Mouse (Mus musculus) cortical plate, adult 2 months (tissue): ENCODE data around the gene Coq3. TPM values are rescaled to one million over a fixed set of nuclear protein-coding genes. Genes with fewer than 3 reads are reported as not detected.

Experiments
- H3K27ac ChIP-seq: fragments of 200-500 bp; 2 replicates; pipeline ENCODE4 v1.5.1; 2012; ENCODE audit warnings: low read length, control low read depth, inconsistent platforms; ENCODE audit not compliant: insufficient read depth
- H3K4me1 ChIP-seq: fragments of 200-500 bp; 2 replicates; pipeline ENCODE4 v1.6.1; 2011; ENCODE audit warnings: low read length; ENCODE audit not compliant: control insufficient read depth, insufficient read depth
- H3K4me3 ChIP-seq: fragments of 200-500 bp; 2 replicates; pipeline ENCODE4 v1.5.1; 2011; ENCODE audit warnings: mild to moderate bottlenecking, low read length, control low read depth; ENCODE audit not compliant: insufficient read depth
- CTCF ChIP-seq: fragments of 200-500 bp; IDR thresholded peaks from 2 replicates; pipeline ENCODE4 v1.5.1; 2011; ENCODE audit warnings: mild to moderate bottlenecking, control low read depth, low read length; ENCODE audit not compliant: insufficient read depth; ENCODE audit errors: extremely low read depth
- POLR2A ChIP-seq: fragments of 200-500 bp; IDR thresholded peaks from 2 replicates; pipeline ENCODE4 v1.6.1; 2011; ENCODE audit warnings: mild to moderate bottlenecking, low read length, control low read depth; ENCODE audit not compliant: insufficient read depth; ENCODE audit errors: extremely low read depth
- polyA plus RNA-seq: library from polyadenylated mRNA; depleted of rRNA; stranded (reverse); fragments of >200 nt; gene quantifications from 2 replicates; pipeline ENCODE4 v1.2.3, GENCODE M21; 2012; rRNA removed

The Coq3 gene
- polyA plus RNA-seq, 1 experiment = 10.7 TPM

- no peak overlapping the region for H3K4me3 ChIP-seq
- no peak overlapping the region for H3K27ac ChIP-seq
- peaks cover 5% of the 10 kb centered on the region; the same call in 1 of the 2 replicates for H3K4me1 ChIP-seq
- TF ChIP-seq CTCF (peak; percentile 55), POLR2A (no peak)
These were observed 78.3 kb downstream of the Coq3 start for GRCm38 (mm10) chr4:21957570-21958321.

Other genes with a start within 250 kb of the Coq3 start
- gene Prdm13, start 193.7 kb upstream of the Coq3 start, polyA plus RNA-seq = not detected in 2 replicates
- 23.8 and 25.6 TPM in 2 replicates for gene Ccnc, start 152.0 kb upstream of the Coq3 start, polyA plus RNA-seq
- gene Usp45, start 112.5 kb upstream of the Coq3 start, polyA plus RNA-seq = 19.8 and 22.4 TPM in 2 replicates
- gene Tstd3, start 112.5 kb upstream of the Coq3 start, polyA plus RNA-seq = 18.7 and 18.9 TPM in 2 replicates
- gene Pnisr, start 32.1 kb upstream of the Coq3 start, polyA plus RNA-seq = 229 and 270 TPM in 2 replicates
- 20.7 and 22.5 TPM in 2 replicates for gene Faxc, start 51.7 kb downstream of the Coq3 start, polyA plus RNA-seq